Mouse (Mus musculus) bone marrow macrophage, adult 2 months (primary cell): ENCODE measurements around the gene Bfar.
"Not testable (repeated sequence)": the region's sequence is repeated elsewhere in the genome, so short reads cannot be mapped to it uniquely, and the experiment has no call there.

Experiments used
- CTCF ChIP-seq: IDR thresholded peaks from 2 replicates; pipeline ENCODE4 v1.5.1; 2012; ENCODE audit warnings: low read depth, mild to moderate bottlenecking, low read length, moderate library complexity
- POLR2A ChIP-seq: IDR thresholded peaks from 2 replicates; pipeline ENCODE4 v1.6.1; 2012; ENCODE audit warnings: mild to moderate bottlenecking, low read depth, low read length, borderline replicate concordance

GRCm38 (mm10) chr16:13670896-13671295, 762 bp upstream of the Bfar start:
- not testable (repeated sequence) for TF ChIP-seq POLR2A, CTCF
